Mouse (Mus musculus) testis, adult 2 months (tissue): ENCODE data around the gene D430041D05Rik. TPM values are rescaled to one million over a fixed set of nuclear protein-coding genes. Genes with fewer than 3 reads are reported as not detected.

Experiments
- H3K27ac ChIP-seq: fragments of 200-500 bp; 2 replicates; pipeline ENCODE4 v1.5.1; 2012; ENCODE audit warnings: low read depth, low read length; ENCODE audit not compliant: control insufficient read depth, insufficient read depth
- H3K27me3 ChIP-seq: fragments of 200-500 bp; 2 replicates; pipeline ENCODE4 v1.6.1; 2012; ENCODE audit warnings: mild to moderate bottlenecking, low read length, moderate library complexity; ENCODE audit not compliant: control insufficient read depth, insufficient read depth
- H3K36me3 ChIP-seq: fragments of 200-500 bp; 2 replicates; pipeline ENCODE4 v1.6.1; 2012; ENCODE audit warnings: mild to moderate bottlenecking, low read length; ENCODE audit not compliant: control insufficient read depth, insufficient read depth
- H3K4me1 ChIP-seq: fragments of 200-500 bp; 2 replicates; pipeline ENCODE4 v1.6.1; 2012; ENCODE audit warnings: low read length; ENCODE audit not compliant: control insufficient read depth, insufficient read depth
- H3K4me3 ChIP-seq: fragments of 200-500 bp; 2 replicates; pipeline ENCODE4 v1.5.1; 2012; ENCODE audit warnings: low read depth, mild to moderate bottlenecking, low read length, moderate library complexity, mixed read lengths; ENCODE audit not compliant: control insufficient read depth
- CTCF ChIP-seq: fragments of 200-500 bp; IDR thresholded peaks from 2 replicates; pipeline ENCODE4 v1.5.1; 2012; ENCODE audit warnings: low read depth, mild to moderate bottlenecking, inconsistent platforms, low read length, moderate library complexity; ENCODE audit not compliant: control insufficient read depth, insufficient read depth, insufficient replicate concordance
- POLR2A ChIP-seq: fragments of 200-500 bp; IDR thresholded peaks from 2 replicates; pipeline ENCODE4 v1.6.1; 2012; ENCODE audit warnings: low read depth, mild to moderate bottlenecking, inconsistent platforms, low read length, moderate library complexity; ENCODE audit not compliant: control insufficient read depth
- polyA plus RNA-seq: library from polyadenylated mRNA; depleted of rRNA; stranded (reverse); fragments of >200 nt; gene quantifications from 2 replicates; pipeline ENCODE4 v1.2.3, GENCODE M21; 2012

Gene D430041D05Rik
- polyA plus RNA-seq, 1 experiment: 0.27 TPM

DNA sequence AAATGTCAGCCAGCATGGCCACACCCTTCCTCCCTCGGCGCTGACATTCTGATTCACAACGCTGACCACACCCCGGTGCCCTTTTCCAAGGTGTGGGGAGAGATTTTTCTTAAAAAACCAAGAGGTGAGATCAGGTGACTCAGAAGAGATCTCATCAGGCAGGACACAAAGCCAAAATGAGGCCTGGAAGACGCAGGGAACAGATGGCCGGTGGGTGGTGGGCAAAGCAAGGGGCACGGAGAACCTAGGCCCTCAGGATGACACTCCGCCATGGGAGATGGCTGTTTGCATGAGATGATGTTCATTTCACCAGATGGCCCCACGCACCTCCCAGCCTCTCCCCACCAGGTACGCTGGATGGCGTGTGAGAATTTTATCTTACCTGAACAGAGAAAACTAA, 21.6 kb downstream of the D430041D05Rik start:
- no peaks in the 10 kb centered on the region for H3K4me1 ChIP-seq
- no peak for TF ChIP-seq POLR2A
- no peak for TF ChIP-seq CTCF
- H3K4me3 ChIP-seq: no peak overlapping the region
- H3K27me3 ChIP-seq: no peaks in the 10 kb centered on the region
- no peaks in the 10 kb centered on the region for H3K36me3 ChIP-seq
- H3K27ac ChIP-seq: no peak overlapping the region

DNA sequence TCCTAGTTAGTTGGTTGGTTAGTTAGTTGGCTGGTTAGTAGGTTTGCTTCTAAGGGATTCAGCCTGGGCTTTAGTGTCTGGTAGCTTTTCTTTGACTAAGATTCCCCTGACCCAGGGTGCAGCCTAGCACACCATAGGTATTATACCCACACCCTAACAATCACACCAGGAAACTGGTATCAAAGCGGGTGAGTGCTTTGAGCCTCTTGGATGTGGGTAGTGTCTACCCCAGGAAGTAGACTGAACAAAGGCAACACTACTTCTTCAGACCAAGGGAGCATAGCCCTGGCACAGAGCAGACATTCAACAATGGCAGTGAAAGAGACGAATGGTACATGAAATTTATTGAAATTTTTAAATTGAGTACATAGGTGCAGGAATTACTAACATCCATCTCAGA, 24.9 kb downstream of the D430041D05Rik start:
- TF ChIP-seq POLR2A (no peak), CTCF (no peak)
- H3K27ac ChIP-seq: no peak overlapping the region
- H3K27me3 ChIP-seq: no peaks in the 10 kb centered on the region
- H3K4me1 ChIP-seq: no peaks in the 10 kb centered on the region
- no peak overlapping the region for H3K4me3 ChIP-seq
- H3K36me3 ChIP-seq: no peaks in the 10 kb centered on the region

DNA sequence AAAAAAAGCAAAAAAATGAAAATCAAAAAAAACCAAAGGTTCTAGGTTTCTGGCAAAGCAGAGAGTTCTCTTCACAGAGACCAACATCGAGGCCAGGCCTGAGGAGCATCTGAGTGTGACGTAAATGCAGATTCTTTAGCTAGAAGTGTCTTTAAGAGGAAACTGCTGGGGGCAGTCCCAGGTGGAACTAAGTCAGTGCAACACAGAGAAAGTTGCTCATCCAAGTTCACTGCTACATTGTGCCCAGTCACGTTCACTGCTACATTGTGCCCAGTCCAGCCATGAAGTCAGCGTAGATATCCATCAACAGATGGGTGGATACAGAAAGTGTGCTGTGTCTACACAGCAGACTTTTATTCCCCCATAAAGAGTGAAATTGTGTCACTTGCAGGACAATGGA, 27.2 kb downstream of the D430041D05Rik start:
- Histone ChIP-seq H3K27ac (no peak overlapping the region), H3K36me3 (no peaks in the 10 kb centered on the region), H3K4me1 (no peaks in the 10 kb centered on the region), H3K4me3 (no peak overlapping the region), H3K27me3 (no peaks in the 10 kb centered on the region)
- no peak for TF ChIP-seq CTCF
- TF ChIP-seq POLR2A: no peak

DNA sequence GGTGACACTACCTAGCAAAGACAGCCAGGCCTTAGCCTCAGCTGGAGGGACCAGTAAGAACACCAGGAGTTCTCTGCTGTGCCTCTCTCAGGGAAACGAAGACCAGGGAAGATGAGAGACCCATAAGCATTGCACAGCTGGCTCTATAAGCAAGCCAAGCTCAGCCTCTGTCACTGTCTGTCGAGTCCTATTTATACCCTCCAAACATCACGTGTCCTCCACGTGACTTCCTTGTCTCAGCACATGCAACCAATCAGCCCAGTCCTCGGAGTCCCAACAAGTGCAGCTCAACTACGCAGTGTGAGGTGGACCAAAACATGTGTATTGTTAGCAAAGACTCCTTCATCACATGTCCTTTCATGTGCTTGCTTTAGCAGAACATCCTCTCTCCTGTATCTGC, 28.0 kb downstream of the D430041D05Rik start:
- no peak for TF ChIP-seq POLR2A
- no peak for TF ChIP-seq CTCF
- no peaks in the 10 kb centered on the region for H3K36me3 ChIP-seq

DNA sequence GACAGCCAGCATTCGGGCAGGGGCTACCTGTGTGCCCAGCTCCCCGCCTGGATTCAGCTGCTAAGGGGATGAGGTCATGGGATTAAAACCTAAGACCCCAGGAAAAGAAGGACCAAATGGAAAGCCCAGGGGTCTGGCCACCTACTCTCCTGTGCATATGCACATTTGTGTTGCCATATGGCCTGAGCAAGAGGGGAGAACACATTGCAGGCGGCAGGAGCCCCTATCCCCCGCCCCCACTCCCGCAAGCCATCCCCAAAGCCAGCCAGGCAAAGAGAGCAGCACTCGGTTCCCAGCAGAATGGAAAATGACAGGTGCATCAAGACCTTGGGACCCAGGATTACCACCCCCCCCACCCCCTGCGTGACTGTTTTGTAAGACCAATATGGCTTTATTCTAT, 31.5 kb downstream of the D430041D05Rik start:
- H3K27ac ChIP-seq: no peak overlapping the region
- no peaks in the 10 kb centered on the region for H3K4me1 ChIP-seq
- TF ChIP-seq POLR2A (no peak), CTCF (no peak)
- H3K27me3 ChIP-seq: no peaks in the 10 kb centered on the region
- H3K36me3 ChIP-seq: no peaks in the 10 kb centered on the region
- no peak overlapping the region for H3K4me3 ChIP-seq

More for the DNA sequence above, 28.0 kb downstream of the D430041D05Rik start:
- no peaks in the 10 kb centered on the region for H3K4me1 ChIP-seq
- H3K4me3 ChIP-seq: no peak overlapping the region
- H3K27ac ChIP-seq: no peak overlapping the region
- no peaks in the 10 kb centered on the region for H3K27me3 ChIP-seq

DNA sequence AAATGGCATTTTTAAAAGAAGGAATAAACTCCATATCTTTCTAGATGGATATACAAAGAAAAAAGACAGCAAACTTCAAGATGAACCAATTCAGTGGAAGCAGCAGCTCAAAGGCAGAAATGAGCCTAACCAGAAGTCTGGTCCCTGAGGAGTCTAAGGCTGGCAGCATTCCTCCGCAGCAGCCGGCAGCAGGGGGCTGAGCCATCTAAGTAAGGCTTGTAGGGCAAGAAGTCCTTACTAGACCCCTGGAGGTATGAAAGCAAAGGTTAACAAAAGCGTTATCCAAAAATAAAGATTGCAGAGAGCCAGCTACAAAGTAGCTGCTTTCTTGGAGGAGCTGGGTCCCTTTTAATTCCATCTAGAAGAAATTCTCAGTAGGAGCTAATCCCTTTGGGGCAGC, 32.0 kb downstream of the D430041D05Rik start:
- Histone ChIP-seq H3K27ac (no peak overlapping the region), H3K4me3 (no peak overlapping the region), H3K27me3 (no peaks in the 10 kb centered on the region), H3K4me1 (no peaks in the 10 kb centered on the region), H3K36me3 (no peaks in the 10 kb centered on the region)
- TF ChIP-seq CTCF (no peak), POLR2A (no peak)

DNA sequence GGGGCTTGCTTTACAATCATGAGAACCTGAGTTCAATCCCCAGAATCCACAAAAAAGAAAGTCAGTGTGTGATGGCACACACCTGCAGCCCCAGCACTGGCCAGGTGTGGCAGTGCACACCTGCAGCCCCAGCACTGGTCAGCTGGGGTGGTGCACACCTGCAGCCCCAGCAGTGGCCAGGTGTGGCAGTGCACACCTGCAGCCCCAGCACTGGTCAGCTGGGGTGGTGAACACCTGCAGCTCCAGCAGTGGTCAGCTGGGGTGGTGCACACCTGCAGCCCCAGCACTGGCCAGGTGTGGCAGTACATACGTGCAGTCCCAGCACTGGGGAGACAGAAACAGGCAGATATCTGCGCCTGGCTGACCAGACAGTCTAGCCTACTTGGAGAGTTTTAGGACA, 32.8 kb downstream of the D430041D05Rik start:
- Histone ChIP-seq H3K27ac (no peak overlapping the region), H3K36me3 (no peaks in the 10 kb centered on the region), H3K27me3 (no peaks in the 10 kb centered on the region), H3K4me1 (no peaks in the 10 kb centered on the region), H3K4me3 (no peak overlapping the region)
- TF ChIP-seq POLR2A (no peak), CTCF (no peak)

DNA sequence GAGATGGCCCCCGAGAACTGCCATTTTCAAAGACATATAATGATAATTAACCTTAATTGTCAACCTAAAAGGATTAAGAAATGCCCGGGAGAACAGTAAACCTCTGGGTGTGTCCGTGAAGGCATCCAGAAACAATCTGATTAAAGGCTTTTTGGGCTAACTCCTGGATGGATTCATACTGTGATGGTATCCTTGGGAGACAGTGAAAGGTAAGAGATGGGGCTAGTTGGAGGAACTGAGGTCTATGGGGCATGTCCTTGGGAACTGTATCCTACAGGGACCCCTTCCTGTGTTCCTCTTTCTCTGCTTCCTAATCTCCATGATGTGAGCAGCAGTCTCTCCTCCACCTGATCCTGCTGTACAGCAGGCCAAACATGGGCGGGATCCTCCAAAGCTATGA, 38.7 kb downstream of the D430041D05Rik start:
- no peaks in the 10 kb centered on the region for H3K4me1 ChIP-seq
- TF ChIP-seq POLR2A (no peak), CTCF (no peak)

DNA sequence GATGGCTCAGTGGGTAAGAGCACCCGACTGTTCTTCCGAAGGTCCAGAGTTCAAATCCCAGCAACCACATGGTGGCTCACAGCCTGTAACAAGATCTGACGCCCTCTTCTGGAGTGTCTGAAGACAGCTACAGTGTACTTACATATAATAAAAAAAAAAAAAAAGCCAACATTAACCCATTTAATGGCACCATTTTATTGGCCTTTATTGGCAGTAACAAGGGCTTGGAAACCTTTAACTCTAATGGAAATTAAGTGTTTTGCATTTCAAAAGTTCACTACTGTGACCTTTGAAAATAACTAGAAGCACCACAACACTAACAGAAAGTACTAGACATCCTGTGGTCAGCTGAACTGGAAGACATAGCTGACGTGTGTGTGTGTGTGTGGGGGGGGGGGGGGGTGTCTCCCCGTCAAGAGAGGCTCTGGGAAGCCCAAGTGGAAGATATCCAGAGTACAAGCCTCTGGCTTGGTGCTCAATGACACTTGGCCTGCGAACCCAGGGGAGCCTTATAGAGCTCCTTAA, 39.1 kb downstream of the D430041D05Rik start:
- no peaks in the 10 kb centered on the region for H3K36me3 ChIP-seq
- H3K4me1 ChIP-seq: no peaks in the 10 kb centered on the region
- H3K4me3 ChIP-seq: no peak overlapping the region
- no peak overlapping the region for H3K27ac ChIP-seq
- no peaks in the 10 kb centered on the region for H3K27me3 ChIP-seq
- TF ChIP-seq POLR2A (no peak), CTCF (no peak)

More for the DNA sequence above, 38.7 kb downstream of the D430041D05Rik start:
- Histone ChIP-seq H3K27me3 (no peaks in the 10 kb centered on the region), H3K27ac (no peak overlapping the region), H3K36me3 (no peaks in the 10 kb centered on the region), H3K4me3 (no peak overlapping the region)
